Mouse (Mus musculus) bone marrow, adult 2 months (tissue): ENCODE results near the gene Cd2bp2. TPM values are rescaled to one million over a fixed set of nuclear protein-coding genes. Genes with fewer than 3 reads are reported as not detected.

Experiments used
- H3K27ac ChIP-seq: fragments of 200-500 bp; 2 replicates; pipeline ENCODE4 v1.5.1; 2012; ENCODE audit warnings: low read depth, mild to moderate bottlenecking, control low read depth, inconsistent platforms, low read length; ENCODE audit not compliant: control insufficient read depth, poor library complexity, insufficient read depth
- H3K4me1 ChIP-seq: fragments of 200-500 bp; 2 replicates; pipeline ENCODE4 v1.6.1; 2011; ENCODE audit warnings: low read length; ENCODE audit not compliant: control insufficient read depth, insufficient read depth
- H3K4me3 ChIP-seq: fragments of 200-500 bp; replicated peaks from 2 replicates; pipeline ENCODE3; 2011; ENCODE audit warnings: mild to moderate bottlenecking, low read depth, low read length, control low read depth; ENCODE audit not compliant: control insufficient read depth
- CTCF ChIP-seq: fragments of 200-500 bp; IDR thresholded peaks from 2 replicates; pipeline ENCODE4 v1.5.1; 2011; ENCODE audit warnings: low read length, control low read depth; ENCODE audit not compliant: control insufficient read depth, insufficient read depth
- POLR2A ChIP-seq: fragments of 200-500 bp; IDR thresholded peaks from 2 replicates; pipeline ENCODE4 v1.6.1; 2011; ENCODE audit warnings: low read depth, mild to moderate bottlenecking, control low read depth, low read length, borderline replicate concordance; ENCODE audit not compliant: control insufficient read depth
- WGBS: fragments of 180-500 bp; shearing (Covaris S2); methylation state at CpG from one replicate; pipeline ENCODE4 v1.1.7; 2018; 5-methylcytosine and 5-hydroxymethylcytosine counted together
- polyA plus RNA-seq: library from polyadenylated mRNA; stranded (reverse); fragments of >200 nt; gene quantifications from 2 replicates; pipeline ENCODE4 v1.2.4, GENCODE M21; 2011; ENCODE audit warnings: low replicate concordance; ENCODE audit not compliant: missing spikeins, insufficient read depth, insufficient read length

Gene Cd2bp2
- polyA plus RNA-seq, 1 experiment: 64.1 TPM

DNA sequence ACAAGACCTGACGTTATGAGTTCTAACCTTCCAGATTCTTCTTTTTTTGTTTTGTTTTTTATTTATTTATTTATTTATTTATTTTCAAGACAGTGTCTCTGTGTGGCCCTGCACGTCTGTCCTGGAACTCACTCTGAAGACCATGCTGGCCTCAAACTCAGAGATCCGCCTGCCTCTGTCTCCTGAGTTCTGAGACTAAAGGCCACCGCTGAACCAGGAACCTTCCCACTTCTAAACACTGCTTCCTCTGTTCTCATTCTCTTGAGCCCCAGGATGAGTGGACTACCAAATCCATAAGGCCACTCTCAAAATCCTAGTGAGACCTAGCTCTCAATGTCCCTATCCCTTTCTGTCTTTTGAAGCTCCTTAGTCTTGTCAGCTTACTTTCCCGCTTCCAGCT is 14.0 kb upstream of the Cd2bp2 start:
- H3K4me1 ChIP-seq: peaks cover 2% of the 10 kb centered on the region; the same call in 1 of the 2 replicates
- TF ChIP-seq POLR2A (no peak), CTCF (no peak)
- no peak overlapping the region for H3K4me3 ChIP-seq
- WGBS: 75% methylated on average over 5 of the region's 5 CpGs
- H3K27ac ChIP-seq: peak overlapping the region; percentile 60

DNA sequence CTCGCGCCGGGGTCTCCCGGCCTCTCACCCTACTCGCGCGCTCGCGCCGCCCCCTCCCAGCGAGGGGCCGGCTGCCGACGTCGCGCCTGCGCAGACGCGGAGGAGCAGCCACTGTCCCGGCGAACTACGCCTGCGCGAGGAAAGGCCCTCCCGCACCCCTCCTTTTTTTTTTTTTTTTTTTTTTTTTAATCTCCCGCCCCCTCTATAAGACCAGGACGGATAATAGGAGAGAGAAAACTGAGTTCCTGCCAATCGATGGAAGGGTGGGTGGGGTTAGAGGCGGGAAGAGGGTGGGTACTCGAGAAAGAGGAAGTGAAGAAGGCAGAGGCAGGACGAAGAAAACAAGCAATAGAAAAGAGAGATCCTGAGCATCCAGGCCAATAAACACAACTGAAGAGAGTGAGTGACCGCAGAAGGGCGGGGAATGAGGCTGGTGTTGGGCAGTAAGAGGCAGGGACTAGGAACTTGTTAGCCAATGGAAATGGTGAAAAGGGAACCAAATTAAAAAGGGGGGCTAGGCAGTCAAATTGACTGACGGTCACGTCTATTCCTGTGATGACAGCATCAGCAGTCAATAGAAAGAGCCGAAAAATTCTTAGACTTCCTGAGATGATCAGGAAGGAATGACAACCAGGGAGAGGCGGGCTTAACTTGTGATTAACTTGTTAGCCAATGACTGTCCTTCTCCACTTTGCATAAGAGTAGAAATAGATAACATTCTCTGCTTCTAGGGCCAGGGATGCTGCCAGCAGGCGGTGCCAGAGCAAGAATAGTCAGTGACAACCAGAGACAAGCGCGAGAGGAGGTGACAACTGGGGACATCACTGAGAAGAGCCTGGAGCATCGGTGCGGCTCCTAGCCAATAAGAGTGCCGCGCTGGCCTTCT is 12.9 kb upstream of the Cd2bp2 start, which contains the start of gene Mylpf:
TSS of gene Mylpf (plus strand) at position 338 of the 886 bp plus-strand sequence.
- peak within 1 kb of the TSS; percentile 95 for H3K27ac ChIP-seq
- H3K4me3 ChIP-seq: peak within 1 kb of the TSS; percentile 68
- WGBS: under 1% methylated on average over 43 of the region's 44 CpGs
- peaks cover 2% of the 10 kb centered on the region; the same call in 1 of the 2 replicates for H3K4me1 ChIP-seq
- TF ChIP-seq POLR2A (peak; percentile 73), CTCF (peak; percentile 83)

DNA sequence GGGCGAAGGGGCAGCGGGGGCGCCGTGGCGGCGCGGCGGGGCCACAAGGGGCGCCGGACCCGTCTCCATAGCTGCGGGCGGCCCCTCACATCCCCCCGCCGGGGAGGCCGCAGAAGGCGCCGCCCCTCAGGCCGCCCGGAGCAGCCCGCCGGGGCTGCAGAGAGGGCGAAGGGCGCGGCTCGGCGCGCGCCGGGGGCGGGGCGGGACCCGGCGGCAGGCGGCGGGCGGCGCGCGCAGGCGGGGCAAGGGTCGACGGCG is 12.4 kb upstream of the Cd2bp2 start, which contains the start of gene Tbc1d10b:
TSS of gene Tbc1d10b (minus strand) at position 174 of the 258 bp plus-strand sequence.
- peak within 1 kb of the TSS; percentile 95 for H3K27ac ChIP-seq
- H3K4me3 ChIP-seq: peak within 1 kb of the TSS; percentile 68
- peaks cover 2% of the 10 kb centered on the region; the same call in 1 of the 2 replicates for H3K4me1 ChIP-seq
- TF ChIP-seq POLR2A: peak; percentile 12; the same call in 1 of the 2 replicates
- TF ChIP-seq CTCF: no peak
- WGBS: under 1% methylated on average over 44 of the region's 44 CpGs

DNA sequence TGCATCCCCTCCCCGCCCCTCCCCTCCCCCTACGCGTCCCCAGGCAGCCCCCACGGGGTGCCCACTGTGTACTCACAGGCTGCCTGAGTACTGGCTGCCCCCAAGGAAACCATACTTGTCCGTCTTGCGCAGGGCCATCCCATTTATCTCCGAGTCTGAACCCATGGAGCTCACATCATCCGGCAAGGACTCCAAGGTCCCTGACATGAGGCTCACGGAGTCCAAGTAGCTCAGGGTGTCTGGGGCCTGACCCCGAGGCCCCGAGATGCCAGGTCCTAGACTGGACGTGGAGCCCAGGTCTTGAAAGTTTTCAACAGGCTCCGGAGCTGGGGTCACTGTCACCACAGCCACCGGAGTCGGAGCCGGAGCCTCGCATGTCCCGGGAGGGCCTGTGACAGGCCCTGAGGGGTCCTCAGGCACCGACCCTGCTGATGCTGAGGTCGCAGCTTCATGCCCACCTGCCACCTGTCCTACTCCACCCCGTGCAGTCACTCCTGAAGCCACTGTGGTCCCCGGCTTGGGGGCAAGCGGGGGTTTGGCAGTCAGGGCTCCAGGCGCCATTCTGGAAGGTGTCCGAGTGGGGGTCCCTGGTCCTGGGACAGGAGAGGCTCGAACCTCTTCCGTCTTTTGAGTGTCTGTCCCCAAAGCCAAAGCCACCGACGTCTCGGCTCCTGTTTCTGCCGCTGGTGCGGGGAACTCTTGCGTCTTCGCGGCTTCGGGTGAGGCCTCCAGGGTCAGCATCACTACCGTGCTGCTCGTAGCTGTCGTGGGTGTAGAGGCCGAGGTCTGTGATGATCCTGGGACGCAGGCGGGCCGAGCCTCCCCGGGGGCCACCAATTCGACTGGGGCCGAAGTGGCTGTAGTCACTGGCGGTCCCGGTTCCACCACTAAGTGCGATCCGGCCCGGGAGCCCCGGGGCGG is 11.8 kb upstream of the Cd2bp2 start:
- Histone ChIP-seq H3K27ac (peak overlapping the region; percentile 95), H3K4me1 (peaks cover 2% of the 10 kb centered on the region; the same call in 1 of the 2 replicates), H3K4me3 (peak overlapping the region; percentile 68)
- WGBS: under 1% methylated on average over 53 of the region's 53 CpGs
- TF ChIP-seq CTCF (no peak), POLR2A (peak; percentile 13; the same call in 1 of the 2 replicates)

DNA sequence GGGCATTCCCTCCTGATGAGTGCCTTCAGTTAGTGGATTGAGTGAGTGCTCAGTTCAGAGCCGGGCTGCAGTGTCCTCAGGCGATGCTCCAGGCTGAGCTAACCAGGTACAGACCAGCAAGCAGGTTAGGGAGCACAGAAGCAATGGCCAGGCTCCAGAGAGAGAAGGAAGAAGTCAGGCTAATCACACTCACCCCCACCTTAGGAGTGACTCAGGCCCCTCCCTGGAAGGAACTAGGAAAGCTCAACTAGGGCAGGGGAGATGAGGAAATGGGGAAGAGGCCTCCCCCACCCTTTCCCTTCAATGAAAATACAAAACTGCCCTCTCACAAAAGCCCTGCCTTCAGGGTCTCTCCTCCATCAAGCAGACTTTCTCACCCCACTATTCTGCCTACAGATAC is 10.8 kb upstream of the Cd2bp2 start:
- H3K27ac ChIP-seq: peak overlapping the region; percentile 95
- peaks cover 2% of the 10 kb centered on the region; the same call in 1 of the 2 replicates for H3K4me1 ChIP-seq
- TF ChIP-seq CTCF (no peak), POLR2A (no peak)
- peak overlapping the region; percentile 68 for H3K4me3 ChIP-seq
- 5% methylated on average over 2 of the region's 2 CpGs for WGBS

DNA sequence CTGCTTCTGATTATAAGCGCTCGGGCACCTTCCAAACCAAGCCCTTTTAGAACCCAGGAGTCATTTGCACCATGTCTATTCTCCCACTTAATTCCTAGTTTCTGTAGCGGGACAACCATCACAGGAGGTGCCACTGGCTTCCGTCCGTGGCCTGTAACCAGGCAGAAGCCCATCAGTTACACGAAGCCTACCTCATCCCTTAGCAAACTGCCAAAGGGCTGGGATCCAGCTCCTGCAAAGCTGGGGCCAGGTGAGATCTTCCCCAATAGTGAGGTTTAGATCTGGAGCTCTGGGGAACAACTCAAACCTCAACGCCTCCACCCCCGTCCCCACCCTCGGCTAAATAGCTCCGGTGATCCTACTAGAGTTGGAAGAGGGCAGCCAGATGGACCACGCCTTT is 634 bp upstream of the Cd2bp2 start:
- Histone ChIP-seq H3K4me1 (peaks cover 4% of the 10 kb centered on the region), H3K4me3 (peak overlapping the region; percentile 40), H3K27ac (peak overlapping the region; percentile 42)
- TF ChIP-seq CTCF: no peak
- TF ChIP-seq POLR2A: no peak
- 43% methylated on average over 11 of the region's 11 CpGs for WGBS

DNA sequence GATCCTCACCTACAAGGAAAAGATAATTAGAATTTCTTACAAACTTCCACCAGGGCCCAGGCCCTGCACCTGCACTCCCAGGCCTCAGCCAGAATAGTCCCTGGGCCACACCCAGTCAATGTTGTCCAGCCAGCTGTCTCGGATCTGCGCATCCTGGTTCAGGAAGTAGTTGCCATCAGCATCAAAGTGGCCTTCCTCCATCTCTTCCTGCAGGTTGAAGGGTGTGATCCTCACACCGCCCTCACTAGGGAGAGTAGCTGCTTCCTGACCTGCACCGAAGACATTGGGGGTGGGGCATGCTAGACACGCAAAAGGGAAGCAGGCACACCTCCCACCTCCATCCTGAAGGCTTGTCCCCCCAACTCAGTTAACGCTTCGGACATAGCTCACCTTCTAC is 1.2 kb downstream of the Cd2bp2 start:
- WGBS: 60% methylated on average over 7 of the region's 7 CpGs
- Histone ChIP-seq H3K4me3 (peak overlapping the region; percentile 84), H3K4me1 (peaks cover 4% of the 10 kb centered on the region), H3K27ac (no peak overlapping the region)
- no peak for TF ChIP-seq CTCF
- no peak for TF ChIP-seq POLR2A

DNA sequence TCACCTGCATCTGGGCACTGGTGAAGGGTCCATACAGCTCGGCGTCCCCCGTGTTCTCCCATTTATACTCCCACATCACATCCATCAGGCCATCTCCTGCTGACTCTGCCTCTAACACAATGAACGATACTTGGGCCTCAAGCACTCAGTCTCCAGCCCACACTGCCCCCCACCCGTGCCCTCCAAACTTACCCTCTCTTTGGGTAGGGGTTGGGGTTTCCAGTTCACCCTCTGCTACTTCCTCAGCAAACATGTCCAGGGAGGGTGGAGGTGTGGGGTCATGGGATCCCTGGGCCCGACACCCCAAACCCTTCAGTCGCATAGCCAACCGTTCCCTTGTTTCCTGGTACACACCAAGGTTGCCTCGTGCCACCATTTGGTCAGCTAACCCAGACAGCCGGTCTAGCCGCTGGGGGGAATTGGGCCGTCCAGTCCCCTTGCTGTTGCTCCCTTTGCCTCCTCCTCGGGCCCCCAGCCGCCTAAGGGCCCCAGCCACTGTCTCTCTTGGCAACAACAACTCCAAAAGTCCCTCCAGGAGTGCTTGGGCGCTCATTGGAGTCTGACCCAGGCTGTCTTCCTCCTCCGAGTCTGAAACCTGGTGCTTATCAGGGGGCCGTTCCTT is 1.7 kb downstream of the Cd2bp2 start:
- WGBS: 91% methylated on average over 17 of the region's 17 CpGs
- no peak overlapping the region for H3K4me3 ChIP-seq
- H3K27ac ChIP-seq: no peak overlapping the region
- H3K4me1 ChIP-seq: peaks cover 4% of the 10 kb centered on the region
- TF ChIP-seq POLR2A (no peak), CTCF (no peak)
